Mouse (Mus musculus) left cerebral cortex, adult 8-10 months (tissue): Measurements from ENCODE around the gene Dtx1. TPM values are rescaled to one million over a fixed set of nuclear protein-coding genes. Genes with fewer than 3 reads are reported as not detected.

Experiments used
- DNase-seq, 2 experiments: peaks; one replicate each; pipeline ENCODE4 v3.0.0; 2022; ENCODE audit warnings: low spot score in 2 of 2
- total RNA-seq, 4 experiments: library from RNA; stranded (reverse); gene quantifications; 2 replicates each; pipeline ENCODE4 v1.2.4; 2022

Dtx1 gene
- total RNA-seq, 4 experiments from 2014 or later, result 64.7 to 71.7 (median 69.7) TPM

- DNase-seq, result peak; percentile 72 to 96
Measured at GRCm38 (mm10) chr5:120679676-120680555, 31.8 kb downstream of the Dtx1 start.

GRCm38 (mm10) chr5:120677516-120677915 lies 34.2 kb downstream of the Dtx1 start:
- DNase-seq, result no peak

- DNase-seq, result no peak
Measured at GRCm38 (mm10) chr5:120674229-120675145, 37.2 kb downstream of the Dtx1 start.

GRCm38 (mm10) chr5:120673626-120674025 lies 38.1 kb downstream of the Dtx1 start:
- DNase-seq, result no peak

- no peak for DNase-seq
Measured at GRCm38 (mm10) chr5:120671865-120672264, 39.9 kb downstream of the Dtx1 start.

- no peak for DNase-seq
Measured at GRCm38 (mm10) chr5:120670132-120670531, 41.6 kb downstream of the Dtx1 start.

- no peak for DNase-seq
Measured at GRCm38 (mm10) chr5:120668761-120669160, 43.0 kb downstream of the Dtx1 start.

- DNase-seq, result no peak
Measured at GRCm38 (mm10) chr5:120664888-120665287, 46.8 kb downstream of the Dtx1 start.

GRCm38 (mm10) chr5:120660816-120661215 lies 50.9 kb downstream of the Dtx1 start:
- no peak for DNase-seq

GRCm38 (mm10) chr5:120656281-120656751 lies 55.4 kb downstream of the Dtx1 start:
- DNase-seq, result peak in 1 of 2 experiments; percentile 77

- no peak for DNase-seq
Measured at GRCm38 (mm10) chr5:120653873-120654272, 57.9 kb downstream of the Dtx1 start.

GRCm38 (mm10) chr5:120652915-120653701 lies 58.6 kb downstream of the Dtx1 start:
- DNase-seq, result peak in 1 of 2 experiments; percentile 69

GRCm38 (mm10) chr5:120651230-120651629 lies 60.5 kb downstream of the Dtx1 start:
- DNase-seq, result no peak

GRCm38 (mm10) chr5:120649938-120650337 lies 61.8 kb downstream of the Dtx1 start:
- no peak for DNase-seq

- DNase-seq, result peak in 1 of 2 experiments; percentile 42
Measured at GRCm38 (mm10) chr5:120649374-120649933, 62.3 kb downstream of the Dtx1 start.

GRCm38 (mm10) chr5:120648569-120649373 lies 63.0 kb downstream of the Dtx1 start, which contains the start of gene Rasal1:
Rasal1 (plus strand) TSS chr5:120648812.
- DNase-seq, result peak; percentile 64 to 85

GRCm38 (mm10) chr5:120647814-120648491 lies 63.8 kb downstream of the Dtx1 start:
- peak in 1 of 2 experiments; percentile 55 for DNase-seq

- no peak for DNase-seq
Measured at GRCm38 (mm10) chr5:120647361-120647760, 64.4 kb downstream of the Dtx1 start.

- no peak for DNase-seq
Measured at GRCm38 (mm10) chr5:120645851-120646250, 65.9 kb downstream of the Dtx1 start.
